Mouse (Mus musculus): ENCODE results near the gene Tamm41. TPM values are rescaled to one million over a fixed set of nuclear protein-coding genes. Genes with fewer than 3 reads are reported as not detected.
A peak's percentile ranks its signal among the peaks of the same experiment; 100 is the strongest.

Tamm41 gene
- polyA plus RNA-seq, 1 experiment from 2014 or later = 68.1 TPM

DNA sequence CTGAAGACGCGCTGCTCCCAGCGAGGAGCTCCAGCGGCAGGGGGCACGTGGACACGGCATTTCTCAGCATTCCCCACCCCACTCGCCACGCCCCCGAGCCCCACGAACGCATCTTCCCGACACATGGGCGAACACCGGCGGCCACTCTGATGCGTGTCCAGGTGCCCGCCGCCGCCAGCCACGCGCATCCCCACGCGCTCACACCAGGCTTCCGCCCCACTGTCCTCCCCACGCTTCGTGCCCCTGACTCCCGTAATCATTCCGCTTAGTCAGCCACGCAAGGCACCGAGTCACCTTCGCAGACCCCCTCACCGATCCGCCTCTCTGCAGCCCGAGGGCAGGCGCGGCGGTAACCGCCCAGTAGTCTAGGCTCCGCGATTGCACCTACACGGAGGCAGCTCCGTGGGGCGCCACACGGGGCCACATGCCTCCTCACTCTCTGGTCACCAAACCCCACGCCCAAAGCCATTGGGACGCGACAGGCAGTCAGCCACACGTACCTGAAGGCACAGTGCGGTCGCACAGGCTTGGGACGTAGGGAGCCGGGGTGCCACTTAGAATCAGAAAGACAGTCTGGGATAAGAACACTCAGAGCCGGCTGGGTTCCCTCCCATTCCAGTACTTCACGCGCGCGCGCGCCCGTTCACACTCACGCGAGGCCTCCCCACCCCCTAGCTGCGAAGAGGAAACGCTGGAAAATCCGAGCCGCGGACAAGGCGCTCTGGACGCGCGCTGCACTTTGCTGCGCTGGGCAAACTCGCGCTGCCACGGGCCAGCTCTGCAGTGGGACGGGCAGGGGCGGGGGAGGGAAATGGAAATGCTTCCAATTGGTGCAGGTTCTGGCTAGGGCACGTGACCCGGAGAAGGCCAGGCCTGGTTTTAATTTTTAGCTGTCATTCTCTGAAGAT is 68.2 kb downstream of the Tamm41 start, which contains the start of gene Vgll4:
Vgll4 (minus strand) TSS at position 782 of the 908 bp plus-strand sequence.
- WGBS = under 1% methylated on average over 74 of the region's 79 CpGs

DNA sequence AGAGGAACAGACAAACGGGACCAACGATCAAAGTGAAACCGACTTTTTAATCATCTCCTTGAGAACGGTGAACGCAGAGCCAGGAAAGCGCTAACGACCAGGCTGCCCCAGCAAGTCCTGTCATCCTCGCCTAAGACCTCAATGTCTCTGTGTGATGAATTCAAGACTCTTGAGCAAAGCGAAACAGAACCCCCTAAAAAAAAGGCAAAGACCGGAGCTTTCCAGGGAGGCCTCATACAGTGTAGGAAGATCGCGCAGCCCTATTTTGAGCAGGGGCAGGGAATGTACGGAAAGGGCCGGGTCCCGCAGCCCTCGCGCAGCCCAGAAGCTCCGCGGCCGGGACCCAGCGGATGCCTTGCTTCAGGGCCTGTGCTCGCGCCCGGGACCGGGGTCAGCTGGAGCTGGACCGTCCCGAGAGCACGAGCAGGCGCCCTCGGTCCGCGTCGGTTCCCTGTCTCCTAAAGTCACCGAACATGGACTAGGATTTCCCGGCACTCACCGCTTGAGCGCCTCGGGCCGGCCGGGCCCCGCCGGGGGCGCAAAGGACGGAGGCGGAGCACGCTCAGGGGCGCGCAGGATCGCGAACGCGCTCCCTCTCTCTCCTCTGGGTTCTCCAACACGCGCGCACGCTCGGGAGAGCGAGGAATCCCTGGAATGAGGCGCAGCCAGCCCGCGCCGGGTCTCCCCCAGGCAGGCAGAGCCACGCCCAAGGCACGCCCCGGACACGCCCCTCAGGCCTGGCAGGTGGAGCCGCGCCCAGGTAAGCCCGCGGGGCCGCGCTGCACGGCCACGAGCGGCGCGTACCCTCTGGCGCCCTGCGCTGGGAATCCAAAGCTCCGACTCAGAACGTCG is 69.1 kb downstream of the Tamm41 start:
- H3K9ac ChIP-seq = peak overlapping the region; percentile 76
- H3K36me3 ChIP-seq = no peaks in the 10 kb centered on the region
- peak; percentile 68 for ATAC-seq (ENCODE audit: insufficient number of reproducible peaks, insufficient read depth, low FRiP score, low TSS enrichment)
- H3K4me1 ChIP-seq = peaks cover 16% of the 10 kb centered on the region; the same call in 1 of the 2 replicates
- H3K27ac ChIP-seq = peak overlapping the region; percentile 13; the same call in 1 of the 2 replicates
- no peaks in the 10 kb centered on the region for H3K9me3 ChIP-seq
- peak overlapping the region; percentile 58 for H3K4me3 ChIP-seq
- peak overlapping the region; percentile 99 for H3K4me2 ChIP-seq (replicated peaks)
- H3K27me3 ChIP-seq = peaks cover 4% of the 10 kb centered on the region; the same call in 1 of the 2 replicates
- under 1% methylated on average over 82 of the region's 82 CpGs for WGBS

More for the DNA sequence above, 68.2 kb downstream of the Tamm41 start, which contains the start of gene Vgll4:
- H3K4me1 ChIP-seq = peaks cover 10% of the 10 kb centered on the region; the same call in 1 of the 2 replicates
- H3K4me2 ChIP-seq (replicated peaks) = peak within 1 kb of the TSS; percentile 99
- peak; percentile 54 for ATAC-seq (ENCODE audit: insufficient number of reproducible peaks, insufficient read depth, low FRiP score, low TSS enrichment)
- H3K27me3 ChIP-seq = peaks cover 6% of the 10 kb centered on the region; the same call in 1 of the 2 replicates
- H3K36me3 ChIP-seq = no peaks in the 10 kb centered on the region
- H3K9me3 ChIP-seq = no peaks in the 10 kb centered on the region
- peak within 1 kb of the TSS; percentile 58 for H3K4me3 ChIP-seq
- peak within 1 kb of the TSS; percentile 36 for H3K27ac ChIP-seq
- H3K9ac ChIP-seq = peak within 1 kb of the TSS; percentile 76

DNA sequence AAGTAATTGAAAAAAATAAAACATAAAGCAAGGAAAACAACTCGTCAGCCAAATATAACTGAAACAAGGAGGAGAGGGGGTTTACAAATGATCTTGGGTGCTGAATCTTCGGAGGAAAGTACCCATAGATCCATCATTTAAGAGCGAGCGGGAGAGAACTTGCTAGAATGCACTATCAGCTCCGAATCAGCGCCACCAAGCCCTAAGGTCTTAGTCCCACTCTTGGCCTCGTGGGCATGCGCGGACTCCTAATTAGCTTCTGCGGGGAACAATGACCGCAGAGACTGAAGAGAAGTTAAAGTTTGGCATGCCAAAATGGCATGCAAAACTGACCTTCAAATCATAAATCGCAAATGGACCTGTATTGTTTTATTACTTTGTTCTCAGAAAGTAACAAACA is 70.1 kb downstream of the Tamm41 start:
- peak overlapping the region; percentile 99 for H3K4me2 ChIP-seq (replicated peaks)
- H3K4me1 ChIP-seq = peaks cover 16% of the 10 kb centered on the region; the same call in 1 of the 2 replicates
- H3K27ac ChIP-seq = no peak overlapping the region
- no peak for ATAC-seq (ENCODE audit: insufficient number of reproducible peaks, insufficient read depth, low FRiP score, low TSS enrichment)
- H3K4me3 ChIP-seq = peak overlapping the region; percentile 58; the same call in 1 of the 2 replicates
- H3K9me3 ChIP-seq = no peaks in the 10 kb centered on the region
- H3K27me3 ChIP-seq = peaks cover 4% of the 10 kb centered on the region; the same call in 1 of the 2 replicates
- WGBS = 43% methylated on average over 12 of the region's 12 CpGs
- H3K36me3 ChIP-seq = no peaks in the 10 kb centered on the region
- H3K9ac ChIP-seq = no peak overlapping the region

DNA sequence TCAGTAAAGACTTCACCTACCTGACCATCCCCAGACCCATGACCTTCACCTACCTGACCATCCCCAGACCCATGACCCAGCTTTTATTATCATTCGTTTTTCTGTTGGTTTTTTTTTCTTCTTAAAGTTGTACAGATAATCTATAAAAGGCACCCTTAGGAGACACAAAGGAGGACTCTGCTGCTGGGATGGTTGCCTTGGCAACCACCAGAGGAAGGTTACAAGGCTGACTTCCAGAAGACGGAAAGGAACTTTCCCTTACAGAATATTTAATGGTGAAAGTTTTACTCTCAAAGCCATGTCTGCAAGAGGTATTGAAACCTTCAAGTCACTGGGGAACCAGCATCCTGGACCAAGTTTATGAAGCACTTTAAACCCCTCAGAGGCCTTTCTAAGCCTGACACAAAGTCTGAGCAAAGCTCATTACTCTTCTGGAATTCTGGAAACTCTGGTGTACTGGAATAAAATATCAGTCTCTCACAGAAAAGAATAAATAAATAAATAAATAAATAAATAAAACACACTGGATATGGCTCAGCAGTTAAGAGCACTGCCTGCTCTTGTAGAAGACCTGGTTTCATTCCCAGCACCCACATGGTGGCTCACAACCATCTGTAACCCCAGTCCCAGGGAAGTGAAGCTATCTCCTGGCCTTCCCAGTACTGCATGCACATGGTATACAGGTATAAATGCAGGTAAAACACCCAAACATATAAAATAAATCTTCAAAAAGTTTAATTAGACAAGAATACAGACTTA is 71.1 kb downstream of the Tamm41 start:
- H3K27ac ChIP-seq = no peak overlapping the region
- no peaks in the 10 kb centered on the region for H3K9me3 ChIP-seq
- H3K4me3 ChIP-seq = no peak overlapping the region
- H3K4me1 ChIP-seq = peaks cover 13% of the 10 kb centered on the region; the same call in 1 of the 2 replicates
- WGBS = 61% methylated on average over 2 of the region's 2 CpGs
- no peak overlapping the region for H3K4me2 ChIP-seq (replicated peaks)
- no peak for ATAC-seq (ENCODE audit: insufficient number of reproducible peaks, insufficient read depth, low FRiP score, low TSS enrichment)
- H3K36me3 ChIP-seq = no peaks in the 10 kb centered on the region
- no peak overlapping the region for H3K9ac ChIP-seq
- H3K27me3 ChIP-seq = peaks cover 4% of the 10 kb centered on the region; the same call in 1 of the 2 replicates

DNA sequence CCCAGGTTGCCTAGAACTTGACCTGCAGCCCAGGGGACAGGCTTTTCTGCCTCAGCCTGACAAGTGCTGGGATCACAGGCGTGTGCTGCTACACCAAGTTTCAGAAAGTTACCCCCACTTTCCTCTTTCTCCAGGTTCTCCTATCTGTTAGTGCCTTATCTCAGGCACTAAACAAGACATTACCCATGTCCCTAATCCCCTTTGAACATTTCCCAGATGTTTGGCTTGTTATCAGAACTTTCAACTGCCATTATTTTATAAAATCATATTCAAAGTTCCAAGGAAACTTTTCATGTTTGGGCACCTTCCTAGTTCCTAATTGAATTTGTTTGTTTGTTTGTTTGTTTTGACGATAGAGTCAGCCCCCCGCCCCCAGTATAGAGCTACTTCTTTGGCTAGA is 71.9 kb downstream of the Tamm41 start:
- no peak for ATAC-seq (ENCODE audit: insufficient number of reproducible peaks, insufficient read depth, low FRiP score, low TSS enrichment)
- Histone ChIP-seq H3K9me3 (no peaks in the 10 kb centered on the region), H3K27ac (no peak overlapping the region), H3K4me3 (no peak overlapping the region), H3K36me3 (no peaks in the 10 kb centered on the region), H3K4me2 (replicated peaks) (no peak overlapping the region), H3K4me1 (peaks cover 10% of the 10 kb centered on the region; the same call in 1 of the 2 replicates), H3K9ac (no peak overlapping the region), H3K27me3 (peaks cover 4% of the 10 kb centered on the region; the same call in 1 of the 2 replicates)
- 84% methylated on average over 3 of the region's 3 CpGs for WGBS

DNA sequence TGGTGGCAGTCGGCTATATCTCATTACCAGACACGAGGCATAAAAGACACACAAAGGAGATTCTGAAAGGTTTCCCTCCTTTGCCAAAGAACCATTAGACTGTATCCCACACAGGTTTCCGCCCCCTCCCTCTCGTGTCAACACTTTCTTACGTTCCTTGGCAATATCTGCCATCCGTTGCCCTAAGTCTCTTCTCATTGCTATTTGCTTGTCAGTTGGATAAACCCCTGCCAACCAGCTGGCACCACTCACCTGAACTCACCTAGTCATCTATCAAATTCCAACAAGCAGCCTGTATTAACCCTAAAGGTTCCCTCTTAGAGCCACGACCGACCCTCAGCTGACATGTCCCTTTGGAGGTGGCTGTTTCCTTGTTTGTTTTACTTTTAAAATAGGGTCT is 72.3 kb downstream of the Tamm41 start:
- Histone ChIP-seq H3K36me3 (no peaks in the 10 kb centered on the region), H3K4me3 (no peak overlapping the region), H3K4me2 (replicated peaks) (no peak overlapping the region), H3K27ac (no peak overlapping the region), H3K4me1 (peaks cover 7% of the 10 kb centered on the region; the same call in 1 of the 2 replicates), H3K9ac (no peak overlapping the region), H3K27me3 (peaks cover 4% of the 10 kb centered on the region; the same call in 1 of the 2 replicates), H3K9me3 (no peaks in the 10 kb centered on the region)
- 75% methylated on average over 8 of the region's 8 CpGs for WGBS
- ATAC-seq (ENCODE audit: insufficient number of reproducible peaks, insufficient read depth, low FRiP score, low TSS enrichment) = no peak

DNA sequence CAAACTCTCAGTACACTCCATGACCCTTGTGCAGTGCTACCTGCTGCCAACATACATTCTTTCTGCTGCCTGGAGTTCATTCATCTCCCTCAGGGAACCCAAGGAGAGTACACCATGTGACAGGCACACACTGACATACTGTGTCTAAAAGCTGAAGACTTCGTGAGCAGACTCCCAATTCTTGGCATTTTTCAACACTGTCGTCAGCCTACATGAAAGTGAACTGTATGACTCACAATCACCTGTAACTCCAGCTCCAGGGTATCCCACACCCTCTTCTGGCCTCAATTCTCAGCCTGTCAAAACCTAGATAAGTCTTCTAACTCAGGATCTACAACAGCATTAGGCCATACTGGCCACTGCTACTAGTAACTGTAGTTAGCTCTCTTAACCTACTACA is 73.4 kb downstream of the Tamm41 start:
- Histone ChIP-seq H3K9me3 (no peaks in the 10 kb centered on the region), H3K4me3 (no peak overlapping the region), H3K27me3 (peaks cover 4% of the 10 kb centered on the region; the same call in 1 of the 2 replicates), H3K36me3 (no peaks in the 10 kb centered on the region), H3K4me1 (peaks cover 7% of the 10 kb centered on the region; the same call in 1 of the 2 replicates), H3K9ac (no peak overlapping the region), H3K27ac (no peak overlapping the region), H3K4me2 (replicated peaks) (no peak overlapping the region)
- no peak for ATAC-seq (ENCODE audit: insufficient number of reproducible peaks, insufficient read depth, low FRiP score, low TSS enrichment)
- 77% methylated on average over 2 of the region's 2 CpGs for whole genome bisulfite sequencing

DNA sequence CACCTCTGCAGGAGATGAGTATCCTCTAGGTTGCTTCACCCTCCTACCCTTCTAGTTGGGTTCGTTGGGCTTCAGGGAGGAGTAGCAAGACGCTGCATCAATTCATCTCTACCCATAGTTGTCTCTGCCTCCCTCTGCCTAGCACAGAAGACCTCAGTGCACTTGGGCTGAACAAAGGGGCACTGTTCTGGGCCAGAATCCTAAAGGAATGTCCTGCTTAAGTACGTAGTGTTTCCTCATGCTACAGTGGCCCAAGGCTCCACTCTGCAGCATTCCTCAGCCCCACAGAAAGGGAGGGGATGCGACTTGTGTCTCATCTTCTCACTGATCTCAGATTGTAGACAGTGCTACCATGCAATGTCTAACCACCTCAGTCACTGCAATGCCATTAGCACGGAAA is 74.0 kb downstream of the Tamm41 start:
- WGBS = 32% methylated on average over 5 of the region's 5 CpGs
- Histone ChIP-seq H3K4me2 (replicated peaks) (no peak overlapping the region), H3K4me3 (no peak overlapping the region), H3K36me3 (no peaks in the 10 kb centered on the region), H3K4me1 (peaks cover 7% of the 10 kb centered on the region; the same call in 1 of the 2 replicates), H3K27ac (no peak overlapping the region), H3K27me3 (peaks cover 4% of the 10 kb centered on the region; the same call in 1 of the 2 replicates), H3K9ac (no peak overlapping the region), H3K9me3 (no peaks in the 10 kb centered on the region)
- no peak for ATAC-seq (ENCODE audit: insufficient number of reproducible peaks, insufficient read depth, low FRiP score, low TSS enrichment)

DNA sequence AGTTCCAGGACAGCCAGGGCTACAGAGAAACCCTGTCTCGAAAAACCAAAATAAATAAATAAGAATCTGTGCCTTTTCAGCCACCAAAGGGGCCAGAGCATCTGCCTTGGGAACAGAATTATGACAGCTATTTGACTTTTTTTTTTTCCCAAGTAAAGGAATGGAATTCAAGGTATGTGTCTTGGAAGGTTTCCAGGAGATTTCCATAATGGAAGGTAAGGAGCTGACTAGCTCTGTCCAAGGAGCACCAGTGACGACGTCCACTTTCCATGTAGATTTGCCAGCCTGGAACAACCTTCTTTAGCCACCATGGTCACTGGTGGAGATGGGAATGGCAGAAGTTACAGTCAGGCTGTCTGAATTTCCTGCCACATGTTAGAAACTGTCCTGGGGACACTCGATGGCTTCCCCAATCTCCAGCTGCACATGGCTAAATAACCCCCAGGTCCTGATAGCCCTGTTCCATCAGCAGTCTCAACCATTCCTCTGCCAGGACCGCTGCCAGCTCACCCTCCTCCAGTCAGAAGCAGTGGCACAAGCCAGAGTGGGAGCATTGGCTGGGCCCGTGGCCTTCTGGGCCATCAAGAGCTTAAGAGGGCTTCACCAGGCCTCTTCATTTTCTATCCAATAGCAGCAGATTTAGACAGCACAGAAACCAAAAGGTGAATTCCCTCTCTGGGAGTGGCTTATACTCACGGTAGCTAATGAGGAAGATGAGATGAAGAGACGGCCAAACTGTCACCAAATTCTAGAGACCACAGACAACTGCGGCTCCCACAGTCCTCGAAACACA is 76.2 kb downstream of the Tamm41 start:
- no peak overlapping the region for H3K4me3 ChIP-seq
- H3K36me3 ChIP-seq = no peaks in the 10 kb centered on the region
- H3K9ac ChIP-seq = no peak overlapping the region
- WGBS = 70% methylated on average over 10 of the region's 10 CpGs
- H3K27ac ChIP-seq = no peak overlapping the region
- H3K9me3 ChIP-seq = no peaks in the 10 kb centered on the region
- ATAC-seq (ENCODE audit: insufficient number of reproducible peaks, insufficient read depth, low FRiP score, low TSS enrichment) = no peak
- H3K4me2 ChIP-seq (replicated peaks) = no peak overlapping the region
- no peaks in the 10 kb centered on the region for H3K27me3 ChIP-seq
- 0 out of 2 replicates have a peak, but pooled peaks cover 9% of the 10 kb centered on the region for H3K4me1 ChIP-seq

DNA sequence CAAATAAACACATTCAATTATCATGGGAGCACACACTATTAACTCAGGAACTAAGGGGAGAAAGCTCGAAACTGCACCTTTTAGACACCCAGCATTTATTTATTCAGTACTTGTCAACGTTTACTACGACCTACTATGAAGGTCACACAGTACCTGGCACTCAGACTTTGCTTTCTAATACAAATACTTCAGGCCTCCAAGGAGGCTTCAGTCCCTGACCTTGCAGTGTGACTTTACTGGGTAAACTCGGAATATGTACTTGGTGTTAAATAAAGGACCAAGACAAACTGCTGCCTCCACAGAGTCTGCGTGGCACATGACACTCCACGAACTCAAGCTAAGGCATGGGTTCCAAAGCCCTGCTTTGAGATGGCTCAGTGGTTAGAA is 78.7 kb downstream of the Tamm41 start:
- no peak overlapping the region for H3K27ac ChIP-seq
- H3K36me3 ChIP-seq = no peaks in the 10 kb centered on the region
- H3K4me2 ChIP-seq (replicated peaks) = no peak overlapping the region
- 0 out of 2 replicates have a peak, but pooled peaks cover 4% of the 10 kb centered on the region for H3K4me1 ChIP-seq
- no peaks in the 10 kb centered on the region for H3K27me3 ChIP-seq
- ATAC-seq (ENCODE audit: insufficient number of reproducible peaks, insufficient read depth, low FRiP score, low TSS enrichment) = no peak
- H3K4me3 ChIP-seq = no peak overlapping the region
- whole genome bisulfite sequencing = 83% methylated on average over 6 of the region's 6 CpGs
- H3K9ac ChIP-seq = no peak overlapping the region
- H3K9me3 ChIP-seq = no peaks in the 10 kb centered on the region
